Mouse (Mus musculus): ENCODE data around the gene Anapc1. TPM values are rescaled to one million over a fixed set of nuclear protein-coding genes. Genes with fewer than 3 reads are reported as not detected.

Anapc1 gene
- polyA plus RNA-seq, 1 experiment from 2014 or later: 59.5 TPM

- Histone ChIP-seq H3K9ac (replicated peaks; ENCODE audit: low read depth, low read length) (no peak overlapping the region), H3K36me3 (ENCODE audit: control insufficient read depth, insufficient read depth) (no peaks in the 10 kb centered on the region), H3K4me1 (replicated peaks; ENCODE audit: control insufficient read depth, insufficient read depth, low read length) (no peaks in the 10 kb centered on the region), H3K4me3 (replicated peaks; ENCODE audit: low read length) (no peak overlapping the region), H3K27ac (ENCODE audit: low read length) (no peak overlapping the region), H3K9me3 (ENCODE audit: control insufficient read depth, low read length) (peaks cover 3% of the 10 kb centered on the region; the same call in 1 of the 2 replicates), H3K4me2 (ENCODE audit: low read length) (no peak overlapping the region), H3K27me3 (replicated peaks; ENCODE audit: control insufficient read depth, insufficient read depth, low read length) (no peaks in the 10 kb centered on the region)
- no peak for ATAC-seq
- WGBS: 23% methylated on average over 2 of the region's 2 CpGs
Observed at GRCm38 (mm10) chr2:128601534-128601933, 85.7 kb downstream of the Anapc1 start.

GRCm38 (mm10) chr2:128592301-128592700 lies 94.9 kb downstream of the Anapc1 start:
- H3K4me1 ChIP-seq (replicated peaks; ENCODE audit: control insufficient read depth, insufficient read depth, low read length): no peaks in the 10 kb centered on the region
- no peak overlapping the region for H3K27ac ChIP-seq (ENCODE audit: low read length)
- WGBS: 92% methylated on average over 7 of the region's 7 CpGs
- H3K9me3 ChIP-seq (ENCODE audit: control insufficient read depth, low read length): no peaks in the 10 kb centered on the region
- H3K4me2 ChIP-seq (ENCODE audit: low read length): no peak overlapping the region
- no peaks in the 10 kb centered on the region for H3K36me3 ChIP-seq (ENCODE audit: control insufficient read depth, insufficient read depth)
- ATAC-seq: no peak
- H3K27me3 ChIP-seq (replicated peaks; ENCODE audit: control insufficient read depth, insufficient read depth, low read length): no peaks in the 10 kb centered on the region
- H3K9ac ChIP-seq (replicated peaks; ENCODE audit: low read depth, low read length): no peak overlapping the region
- H3K4me3 ChIP-seq (replicated peaks; ENCODE audit: low read length): no peak overlapping the region

- no peak within 1 kb of the TSS for H3K9ac ChIP-seq (replicated peaks; ENCODE audit: low read depth, low read length)
Observed at GRCm38 (mm10) chr2:128590909-128591308, 96.3 kb downstream of the Anapc1 start, which contains the start of gene Spdye4c. Gene Spdye4c (plus strand): TSS chr2:128591209.

GRCm38 (mm10) chr2:128582881-128583280 lies 104.3 kb downstream of the Anapc1 start:
- Histone ChIP-seq H3K4me1 (replicated peaks; ENCODE audit: control insufficient read depth, insufficient read depth, low read length) (no peaks in the 10 kb centered on the region), H3K4me2 (ENCODE audit: low read length) (no peak overlapping the region), H3K9me3 (ENCODE audit: control insufficient read depth, low read length) (no peaks in the 10 kb centered on the region), H3K27ac (ENCODE audit: low read length) (no peak overlapping the region), H3K4me3 (replicated peaks; ENCODE audit: low read length) (no peak overlapping the region), H3K27me3 (replicated peaks; ENCODE audit: control insufficient read depth, insufficient read depth, low read length) (no peaks in the 10 kb centered on the region), H3K36me3 (ENCODE audit: control insufficient read depth, insufficient read depth) (no peaks in the 10 kb centered on the region), H3K9ac (replicated peaks; ENCODE audit: low read depth, low read length) (no peak overlapping the region)
- ATAC-seq: no peak
- 78% methylated on average over 5 of the region's 5 CpGs for WGBS

More at GRCm38 (mm10) chr2:128590909-128591308, 96.3 kb downstream of the Anapc1 start, which contains the start of gene Spdye4c:
- Histone ChIP-seq H3K27me3 (replicated peaks; ENCODE audit: control insufficient read depth, insufficient read depth, low read length) (no peaks in the 10 kb centered on the region), H3K9me3 (ENCODE audit: control insufficient read depth, low read length) (no peaks in the 10 kb centered on the region), H3K4me3 (replicated peaks; ENCODE audit: low read length) (no peak within 1 kb of the TSS), H3K27ac (ENCODE audit: low read length) (no peak within 1 kb of the TSS), H3K4me2 (ENCODE audit: low read length) (no peak within 1 kb of the TSS), H3K36me3 (ENCODE audit: control insufficient read depth, insufficient read depth) (no peaks in the 10 kb centered on the region), H3K4me1 (replicated peaks; ENCODE audit: control insufficient read depth, insufficient read depth, low read length) (no peaks in the 10 kb centered on the region)
- no peak for ATAC-seq
- WGBS: 96% methylated on average over 3 of the region's 3 CpGs

GRCm38 (mm10) chr2:128572726-128573624 lies 114.2 kb downstream of the Anapc1 start:
- peak; percentile 78 for ATAC-seq
- H3K4me3 ChIP-seq (replicated peaks; ENCODE audit: low read length): no peak overlapping the region
- H3K27ac ChIP-seq (ENCODE audit: low read length): no peak overlapping the region
- no peaks in the 10 kb centered on the region for H3K36me3 ChIP-seq (ENCODE audit: control insufficient read depth, insufficient read depth)
- 49% methylated on average over 16 of the region's 16 CpGs for WGBS
- no peaks in the 10 kb centered on the region for H3K27me3 ChIP-seq (replicated peaks; ENCODE audit: control insufficient read depth, insufficient read depth, low read length)
- H3K9ac ChIP-seq (replicated peaks; ENCODE audit: low read depth, low read length): no peak overlapping the region
- H3K4me2 ChIP-seq (ENCODE audit: low read length): no peak overlapping the region
- H3K9me3 ChIP-seq (ENCODE audit: control insufficient read depth, low read length): no peaks in the 10 kb centered on the region
- H3K4me1 ChIP-seq (replicated peaks; ENCODE audit: control insufficient read depth, insufficient read depth, low read length): no peaks in the 10 kb centered on the region

- no peak overlapping the region for H3K4me3 ChIP-seq (replicated peaks; ENCODE audit: low read length)
- WGBS: 86% methylated on average over 4 of the region's 4 CpGs
- H3K9me3 ChIP-seq (ENCODE audit: control insufficient read depth, low read length): no peaks in the 10 kb centered on the region
- no peaks in the 10 kb centered on the region for H3K36me3 ChIP-seq (ENCODE audit: control insufficient read depth, insufficient read depth)
- no peak overlapping the region for H3K4me2 ChIP-seq (ENCODE audit: low read length)
- no peak for ATAC-seq
- H3K27me3 ChIP-seq (replicated peaks; ENCODE audit: control insufficient read depth, insufficient read depth, low read length): no peaks in the 10 kb centered on the region
- H3K4me1 ChIP-seq (replicated peaks; ENCODE audit: control insufficient read depth, insufficient read depth, low read length): no peaks in the 10 kb centered on the region
- H3K9ac ChIP-seq (replicated peaks; ENCODE audit: low read depth, low read length): no peak overlapping the region
- no peak overlapping the region for H3K27ac ChIP-seq (ENCODE audit: low read length)
Observed at GRCm38 (mm10) chr2:128571001-128571400, 116.2 kb downstream of the Anapc1 start.

GRCm38 (mm10) chr2:128568490-128568889 lies 118.7 kb downstream of the Anapc1 start:
- ATAC-seq: no peak
- Histone ChIP-seq H3K9me3 (ENCODE audit: control insufficient read depth, low read length) (no peaks in the 10 kb centered on the region), H3K27me3 (replicated peaks; ENCODE audit: control insufficient read depth, insufficient read depth, low read length) (no peaks in the 10 kb centered on the region), H3K36me3 (ENCODE audit: control insufficient read depth, insufficient read depth) (no peaks in the 10 kb centered on the region), H3K4me3 (replicated peaks; ENCODE audit: low read length) (no peak overlapping the region), H3K9ac (replicated peaks; ENCODE audit: low read depth, low read length) (no peak overlapping the region), H3K4me2 (ENCODE audit: low read length) (no peak overlapping the region), H3K27ac (ENCODE audit: low read length) (no peak overlapping the region), H3K4me1 (replicated peaks; ENCODE audit: control insufficient read depth, insufficient read depth, low read length) (no peaks in the 10 kb centered on the region)
- 89% methylated on average over 4 of the region's 4 CpGs for WGBS

GRCm38 (mm10) chr2:128568018-128568417 lies 119.2 kb downstream of the Anapc1 start:
- no peak overlapping the region for H3K27ac ChIP-seq (ENCODE audit: low read length)

GRCm38 (mm10) chr2:128566304-128567147 lies 120.7 kb downstream of the Anapc1 start:
- WGBS: 70% methylated on average over 10 of the region's 10 CpGs
- no peaks in the 10 kb centered on the region for H3K4me1 ChIP-seq (replicated peaks; ENCODE audit: control insufficient read depth, insufficient read depth, low read length)
- H3K4me3 ChIP-seq (replicated peaks; ENCODE audit: low read length): no peak overlapping the region
- H3K27me3 ChIP-seq (replicated peaks; ENCODE audit: control insufficient read depth, insufficient read depth, low read length): no peaks in the 10 kb centered on the region
- H3K9me3 ChIP-seq (ENCODE audit: control insufficient read depth, low read length): no peaks in the 10 kb centered on the region
- no peak overlapping the region for H3K4me2 ChIP-seq (ENCODE audit: low read length)
- ATAC-seq: no peak
- no peak overlapping the region for H3K9ac ChIP-seq (replicated peaks; ENCODE audit: low read depth, low read length)
- no peak overlapping the region for H3K27ac ChIP-seq (ENCODE audit: low read length)
- no peaks in the 10 kb centered on the region for H3K36me3 ChIP-seq (ENCODE audit: control insufficient read depth, insufficient read depth)

More at GRCm38 (mm10) chr2:128568018-128568417, 119.2 kb downstream of the Anapc1 start:
- Histone ChIP-seq H3K36me3 (ENCODE audit: control insufficient read depth, insufficient read depth) (no peaks in the 10 kb centered on the region), H3K4me1 (replicated peaks; ENCODE audit: control insufficient read depth, insufficient read depth, low read length) (no peaks in the 10 kb centered on the region), H3K4me2 (ENCODE audit: low read length) (no peak overlapping the region), H3K9ac (replicated peaks; ENCODE audit: low read depth, low read length) (no peak overlapping the region), H3K9me3 (ENCODE audit: control insufficient read depth, low read length) (no peaks in the 10 kb centered on the region), H3K4me3 (replicated peaks; ENCODE audit: low read length) (no peak overlapping the region), H3K27me3 (replicated peaks; ENCODE audit: control insufficient read depth, insufficient read depth, low read length) (no peaks in the 10 kb centered on the region)
- ATAC-seq: no peak
- WGBS: 87% methylated on average over 6 of the region's 6 CpGs
